Mouse (Mus musculus) large intestine, adult 2 months (tissue): ENCODE measurements around the gene Gm9887. TPM values are rescaled to one million over a fixed set of nuclear protein-coding genes. Genes with fewer than 3 reads are reported as not detected.
"Not testable (repeated sequence)": the region's sequence is repeated elsewhere in the genome, so short reads cannot be mapped to it uniquely, and the experiment has no call there.

Source experiments
- DNase-seq: peaks from one replicate; pipeline ENCODE4 v3.0.0-alpha.2; 2012; ENCODE audit warnings: low read depth, low spot score
- WGBS: fragments of 180-500 bp; shearing (Covaris S2); methylation state at CpG from one replicate; pipeline ENCODE4 v1.1.7; 2018; 5-methylcytosine and 5-hydroxymethylcytosine counted together
- polyA plus RNA-seq: library from polyadenylated mRNA; depleted of rRNA; stranded (reverse); fragments of >200 nt; gene quantifications from 2 replicates; pipeline ENCODE4 v1.2.3, GENCODE M21; 2012

The Gm9887 gene
- polyA plus RNA-seq, 1 experiment = 0.67 TPM

DNA sequence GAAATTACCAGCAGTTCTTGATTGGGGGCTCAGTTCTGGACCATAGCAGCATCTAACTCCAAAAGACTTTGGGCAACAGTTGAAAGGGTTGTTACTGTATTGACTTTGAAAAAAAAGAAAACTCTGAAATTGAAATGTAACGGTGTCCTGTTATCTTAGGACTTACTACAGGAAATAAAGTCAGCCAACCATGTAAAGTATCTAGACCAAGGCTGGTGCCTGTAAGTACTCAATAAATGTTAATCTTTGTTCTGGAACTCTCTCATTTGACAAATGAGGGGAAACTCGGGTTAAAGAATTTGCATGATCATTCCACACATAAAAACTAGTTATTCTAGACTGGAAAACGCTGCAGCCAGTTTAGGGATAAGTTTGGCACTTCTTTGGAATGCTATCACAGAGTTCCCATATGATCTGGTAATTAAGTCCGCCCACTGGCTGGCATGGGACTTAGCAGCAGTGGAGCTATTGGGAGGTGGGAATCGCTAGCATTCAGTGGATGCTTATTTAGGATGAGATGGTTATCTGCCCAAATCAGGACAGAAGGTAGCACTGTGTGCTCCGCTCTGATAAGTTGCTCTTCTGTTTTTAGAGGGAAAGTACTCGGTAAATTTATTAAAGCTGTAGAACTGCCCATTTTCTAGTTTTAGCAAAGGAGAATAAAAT is 17.1 kb upstream of the Gm9887 start:
- DNase-seq = no peak
- WGBS = 61% methylated on average over 7 of the region's 7 CpGs

DNA sequence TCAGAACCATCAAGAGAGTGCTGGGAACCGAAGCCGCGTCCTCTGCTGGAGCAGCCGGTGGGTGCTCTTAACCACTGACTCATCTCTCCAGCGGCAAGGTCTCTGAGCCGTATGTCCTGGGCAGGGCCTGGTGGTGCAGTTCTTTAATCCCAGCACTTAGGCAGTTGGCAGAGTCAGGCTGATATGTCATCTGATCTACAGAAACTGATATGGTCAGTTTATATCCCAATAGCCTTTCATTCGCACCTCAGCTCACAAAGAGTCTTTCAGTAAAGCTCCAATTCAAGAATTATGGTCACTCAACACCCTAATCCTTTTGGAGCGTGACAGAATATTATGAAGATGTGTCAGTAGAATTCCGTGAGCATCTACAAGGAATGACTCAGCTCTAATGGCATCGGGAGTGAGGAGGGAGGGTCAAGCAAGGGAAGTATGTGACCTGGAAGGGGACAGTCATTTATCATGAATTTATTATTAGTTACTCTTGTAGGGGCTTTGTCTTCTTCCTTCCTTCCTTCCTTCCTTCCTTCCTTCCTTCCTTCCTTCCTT is 16.1 kb upstream of the Gm9887 start:
- DNase-seq = no peak
- WGBS = 92% methylated on average over 10 of the region's 10 CpGs

DNA sequence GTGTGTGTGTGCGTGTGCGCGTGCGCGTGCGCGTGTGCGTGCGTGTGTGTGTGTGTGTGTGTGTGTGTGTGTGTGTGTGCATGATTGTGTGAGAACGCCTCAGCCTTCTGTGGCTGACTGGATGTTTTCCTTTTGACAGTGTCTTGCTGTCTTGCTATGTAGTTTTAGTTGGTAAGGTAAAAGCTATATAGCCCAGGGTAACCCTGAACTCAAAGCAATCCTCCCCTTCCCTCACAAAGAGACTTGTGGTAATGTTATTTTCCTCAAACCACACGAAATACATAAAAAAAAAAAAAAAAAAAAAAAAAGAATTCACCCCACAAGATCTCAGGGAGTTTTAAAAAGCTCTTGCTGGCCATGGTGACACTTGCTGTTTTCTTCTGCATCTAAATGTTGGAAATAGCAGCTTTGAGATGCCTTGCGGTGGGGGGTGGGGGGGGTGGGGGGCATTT is 14.0 kb upstream of the Gm9887 start:
- WGBS = 79% methylated on average over 12 of the region's 12 CpGs
- DNase-seq = not testable (repeated sequence)

DNA sequence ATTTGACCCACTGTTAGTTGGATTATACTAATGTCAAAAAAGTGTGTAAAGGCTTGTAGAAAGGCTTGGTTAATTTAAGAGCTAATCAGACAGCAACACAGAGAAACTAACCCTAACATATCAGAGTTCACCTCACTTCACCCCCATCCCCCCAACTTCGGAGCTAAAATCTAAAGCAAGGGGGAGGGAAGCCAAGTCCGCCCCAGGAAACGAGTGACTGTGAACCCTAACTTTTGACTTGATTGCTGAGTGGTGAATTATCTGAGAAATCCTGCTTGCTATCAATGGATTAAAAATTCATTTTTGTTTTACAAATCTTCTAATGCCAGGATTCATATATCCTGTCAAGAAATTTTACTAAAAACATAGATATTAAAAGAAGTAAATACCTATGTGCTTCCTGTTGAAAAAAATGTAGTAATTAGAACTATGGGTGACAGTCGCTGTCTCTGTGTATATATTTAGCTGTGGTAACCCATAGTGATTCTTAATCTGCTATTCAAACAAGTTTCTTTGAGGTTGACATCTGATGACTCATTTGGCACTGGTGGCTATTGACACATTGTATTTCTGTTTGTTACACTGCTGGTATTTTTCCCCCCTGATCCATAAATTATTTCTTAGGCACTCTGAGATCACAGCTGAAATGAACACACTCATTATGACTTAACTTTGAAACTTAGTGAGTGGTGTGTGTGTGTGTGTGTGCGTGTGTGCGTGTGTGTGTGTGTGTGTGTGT is 13.5 kb upstream of the Gm9887 start:
- WGBS = 68% methylated on average over 6 of the region's 6 CpGs
- no peak for DNase-seq

GRCm38 (mm10) chr12:69384606-69385005 is 12.3 kb upstream of the Gm9887 start:
- no peak for DNase-seq

GRCm38 (mm10) chr12:69382880-69383279 is 10.6 kb upstream of the Gm9887 start:
- DNase-seq = no peak
- 95% methylated on average over 1 of the region's 1 CpGs for WGBS

More at GRCm38 (mm10) chr12:69384606-69385005, 12.3 kb upstream of the Gm9887 start:
- 94% methylated on average over 5 of the region's 5 CpGs for WGBS

- WGBS = 82% methylated on average over 11 of the region's 11 CpGs
- DNase-seq = no peak
Measured at GRCm38 (mm10) chr12:69378558-69379454, 6.5 kb upstream of the Gm9887 start.

- 77% methylated on average over 6 of the region's 6 CpGs for WGBS
- not testable (repeated sequence) for DNase-seq
Measured at GRCm38 (mm10) chr12:69377636-69378035, 5.4 kb upstream of the Gm9887 start.

DNA sequence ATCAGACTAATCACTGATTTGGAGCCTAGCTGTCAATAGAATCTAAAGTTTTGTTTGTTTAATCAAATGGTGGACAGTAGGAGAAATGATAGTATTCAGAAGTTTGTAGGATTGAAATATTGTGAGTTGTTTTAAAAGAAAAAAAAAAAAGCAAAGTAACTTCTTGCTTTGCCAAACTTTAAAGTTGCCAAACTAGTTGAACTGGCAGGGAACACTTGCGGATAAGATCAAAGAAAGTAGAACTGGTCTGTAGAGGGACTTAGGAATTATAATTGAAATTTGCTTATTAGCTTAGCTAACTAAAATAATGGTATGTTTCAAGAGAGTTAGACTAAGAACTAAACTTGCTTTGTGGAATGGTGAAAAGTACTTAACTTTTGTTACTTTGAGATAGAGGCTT is 4.9 kb upstream of the Gm9887 start:
- WGBS = 39% methylated on average over 1 of the region's 1 CpGs
- DNase-seq = no peak

GRCm38 (mm10) chr12:69376132-69376531 is 3.9 kb upstream of the Gm9887 start:
- no peak for DNase-seq
- WGBS = 53% methylated on average over 2 of the region's 2 CpGs

- 8% methylated on average over 11 of the region's 11 CpGs for WGBS
- DNase-seq = no peak
Measured at GRCm38 (mm10) chr12:69373850-69374766, 1.9 kb upstream of the Gm9887 start.

- under 1% methylated on average over 42 of the region's 42 CpGs for WGBS
- no peak for DNase-seq
Measured at GRCm38 (mm10) chr12:69372731-69373331, 573 bp upstream of the Gm9887 start.

DNA sequence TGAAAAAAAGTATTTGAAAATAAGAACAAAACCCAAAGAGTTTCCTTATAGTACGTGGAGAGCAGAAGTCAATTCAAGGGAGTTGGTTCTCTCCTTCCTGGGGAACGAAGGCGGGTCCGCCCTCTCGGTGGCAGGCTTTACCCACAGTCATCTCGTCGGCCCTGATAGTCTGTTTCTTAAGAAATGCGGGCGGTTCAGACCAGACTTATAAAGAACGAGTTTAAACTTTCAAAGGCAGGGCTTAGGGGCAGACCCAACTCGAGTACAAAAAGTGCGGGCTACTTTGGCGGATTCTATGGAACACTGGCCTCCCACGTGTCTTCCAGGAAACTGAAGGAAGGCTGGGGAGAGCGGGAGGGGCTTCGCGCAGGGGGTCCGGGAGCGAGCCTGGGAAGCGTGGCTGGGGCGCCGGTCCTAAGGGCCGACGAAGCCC is 821 bp downstream of the Gm9887 start:
- WGBS = under 1% methylated on average over 24 of the region's 24 CpGs
- peak; percentile 73 for DNase-seq

GRCm38 (mm10) chr12:69370936-69371335 is 1.3 kb downstream of the Gm9887 start:
- 7% methylated on average over 7 of the region's 7 CpGs for WGBS
- no peak for DNase-seq

DNA sequence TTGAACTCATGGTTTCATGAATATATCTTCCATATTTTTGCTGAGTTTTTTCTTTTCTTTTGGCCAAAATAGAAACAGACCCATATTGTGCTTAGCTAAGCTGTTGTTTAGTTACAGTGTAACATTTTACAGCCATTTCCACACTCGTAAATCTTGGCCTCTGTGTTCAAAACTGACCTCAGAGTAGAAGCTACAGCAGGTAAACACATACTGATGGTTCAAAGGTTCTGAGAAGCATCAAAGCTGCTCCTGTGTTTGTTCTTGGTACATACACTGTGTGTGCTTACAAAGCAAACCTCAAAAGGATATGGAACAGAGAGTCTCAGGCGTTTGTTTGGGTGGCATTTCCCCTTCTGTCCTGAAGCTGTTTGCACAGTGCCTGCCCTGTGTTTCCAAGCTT is 4.7 kb downstream of the Gm9887 start:
- peak; percentile 82 for DNase-seq
- 12% methylated on average over 2 of the region's 2 CpGs for WGBS

GRCm38 (mm10) chr12:69366424-69366823 is 5.8 kb downstream of the Gm9887 start:
- no peak for DNase-seq

DNA sequence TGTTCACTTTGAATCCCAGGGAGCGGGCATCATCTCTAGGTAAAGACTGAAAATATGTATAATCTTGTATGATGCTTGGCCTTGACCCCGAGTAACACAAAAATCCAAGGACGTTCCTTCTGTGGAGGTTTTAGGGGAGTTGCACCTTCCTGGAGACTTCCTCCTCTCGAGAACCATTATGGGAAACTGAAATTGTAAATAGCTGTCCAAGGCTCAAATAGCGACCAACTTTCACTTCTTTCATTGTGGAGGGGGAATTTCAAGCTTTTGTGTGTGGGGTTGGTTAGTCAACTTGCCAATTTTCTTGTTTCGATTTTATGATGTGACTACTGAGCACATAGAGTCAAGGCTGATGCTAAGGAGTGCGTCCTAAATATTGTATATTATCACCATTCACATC is 6.5 kb downstream of the Gm9887 start:
- WGBS = 80% methylated on average over 7 of the region's 7 CpGs
- no peak for DNase-seq
